ENCODE assay signal across 25 mouse cellular contexts in the genomic region with DNA sequence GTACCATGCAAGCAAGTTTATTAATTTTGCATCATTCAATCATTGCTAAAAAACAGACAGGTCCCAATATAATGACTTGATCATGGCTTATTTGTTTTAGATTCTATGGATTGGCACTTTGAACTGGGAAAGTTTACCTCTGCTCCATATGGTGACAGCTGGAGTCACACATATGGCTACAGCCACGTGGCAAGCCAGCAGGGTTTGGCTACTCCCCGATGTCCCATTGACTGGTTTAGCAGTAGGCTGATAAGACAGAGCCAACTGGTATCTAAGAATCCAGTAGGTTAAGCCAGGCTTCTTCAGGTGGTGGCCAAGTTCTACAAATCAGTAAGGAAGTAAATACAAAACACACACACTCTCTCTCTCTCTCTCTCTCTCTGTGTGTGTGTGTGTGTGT.
"Had no signal": no experiment of that assay in that cellular context is flagged by ENCODE, and none has a peak within 500 bp of the region (broad histone marks: within the 10 kb centered on the region; RNA-seq: fewer than 3 reads in every experiment).

No protein-coding gene starts in this region.

- H3K27ac ChIP-seq: heart, adult 2 months; heart, embryonic 13.5 days; heart, embryonic 15.5 days; hindbrain, embryonic 13.5 days; hindbrain, embryonic 15.5 days; hindbrain, postnatal 0 days; kidney, embryonic 15.5 days; kidney, postnatal 0 days; limb, embryonic 13.5 days; limb, embryonic 15.5 days; liver, embryonic 12.5 days; liver, embryonic 14.5 days had no signal

- ATAC-seq: hindbrain, postnatal 0 days; intestine, embryonic 16.5 days; liver, embryonic 12.5 days had no signal

- DNase-seq: gastrocnemius, postnatal 14 days; gastrocnemius, postnatal 36 days; heart, adult 2 months; heart, postnatal 14 days; heart, postnatal 36 days; kidney, adult 11 months; kidney, adult 2 months; kidney, adult 9 months; kidney, postnatal 14 days; kidney, postnatal 36 days; layer of hippocampus, adult 9-11 months; layer of hippocampus, postnatal 36 days; lung, adult 18-20 months had no signal

- H3K4me3 ChIP-seq: heart, adult 2 months; heart, embryonic 13.5 days; heart, embryonic 15.5 days; hindbrain, embryonic 13.5 days; hindbrain, embryonic 15.5 days; kidney, embryonic 15.5 days; limb, embryonic 13.5 days; limb, embryonic 15.5 days; liver, embryonic 12.5 days had no signal
